Mouse (Mus musculus): ENCODE measurements around the gene Vmn2r117.
"Not testable (repeated sequence)": the region's sequence is repeated elsewhere in the genome, so short reads cannot be mapped to it uniquely, and the experiment has no call there.

Gene Vmn2r117

GRCm38 (mm10) chr17:23479599-23479998 lies at the start of gene Vmn2r117:
Gene Vmn2r117, minus strand, starts transcription at chr17:23479699.
- not testable (repeated sequence) for DNase-seq

DNA sequence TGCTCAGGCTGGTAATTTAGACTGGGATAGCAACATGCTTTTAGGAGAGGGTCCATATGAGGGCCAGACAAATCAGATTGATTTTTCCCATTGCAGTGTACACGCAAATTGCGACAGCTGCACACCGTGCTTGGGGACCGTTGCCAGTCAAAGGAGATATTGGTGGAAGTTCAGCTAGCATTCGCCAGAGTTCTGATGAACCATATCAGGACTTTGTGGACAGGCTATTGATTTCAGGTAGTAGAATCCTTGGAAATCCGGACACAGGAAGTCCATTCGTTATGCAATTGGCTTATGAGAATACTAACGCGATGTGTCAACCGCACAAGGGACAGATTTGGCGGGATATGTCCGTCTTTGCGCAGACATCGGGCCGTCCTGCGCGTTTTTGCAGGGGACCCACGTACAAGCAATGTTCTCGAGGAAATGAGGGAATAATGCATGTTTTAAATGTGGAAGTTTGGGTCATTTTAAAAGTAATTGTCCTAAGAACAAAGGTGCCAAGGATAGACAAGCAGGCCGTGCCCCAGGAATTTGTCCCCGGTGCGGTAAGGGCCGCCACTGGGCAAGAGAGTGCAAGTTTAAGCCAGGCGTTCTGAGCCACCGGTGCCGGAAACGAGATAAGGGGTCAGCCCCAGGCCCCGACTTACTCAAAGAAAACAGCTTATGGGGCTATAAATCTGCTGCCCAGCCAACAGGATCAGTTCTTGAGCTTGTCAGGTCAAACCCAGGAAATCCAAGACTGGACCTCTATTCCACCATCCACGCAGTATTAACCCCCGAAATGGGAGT lies 43.6 kb upstream of the Vmn2r117 start:
- not testable (repeated sequence) for DNase-seq

DNA sequence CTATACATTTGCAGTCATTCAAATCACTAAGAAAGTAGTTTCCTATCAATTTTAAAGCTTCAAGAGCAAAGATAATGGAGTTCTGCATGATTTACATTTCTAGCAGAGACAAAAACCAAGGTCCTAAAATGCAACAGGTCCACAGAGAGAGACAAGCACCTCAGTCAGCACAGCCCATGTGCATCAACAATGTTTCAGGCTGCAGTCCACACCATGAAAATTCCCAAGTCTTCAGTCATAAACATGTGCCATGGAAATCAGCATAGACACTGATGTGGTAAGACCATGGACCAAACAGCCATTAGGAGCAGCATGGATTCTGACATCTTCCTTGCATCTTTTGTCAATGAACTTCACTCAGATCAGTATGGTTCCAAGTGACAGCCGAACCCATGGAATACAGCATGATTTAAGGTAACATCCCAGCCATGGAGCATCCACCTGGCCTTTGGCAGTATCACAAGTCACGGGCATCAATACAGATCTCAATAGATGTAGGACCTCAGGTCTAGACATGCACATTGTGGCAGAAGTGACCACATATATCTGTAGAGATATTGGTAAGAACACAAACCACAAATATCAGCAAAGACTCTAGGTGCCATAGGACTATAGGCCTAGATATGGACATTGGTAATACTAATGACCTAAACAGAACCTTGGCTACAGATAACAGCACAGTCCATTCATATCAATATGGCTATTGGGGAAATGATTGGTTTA lies 39.4 kb upstream of the Vmn2r117 start:
- DNase-seq: no peak

DNA sequence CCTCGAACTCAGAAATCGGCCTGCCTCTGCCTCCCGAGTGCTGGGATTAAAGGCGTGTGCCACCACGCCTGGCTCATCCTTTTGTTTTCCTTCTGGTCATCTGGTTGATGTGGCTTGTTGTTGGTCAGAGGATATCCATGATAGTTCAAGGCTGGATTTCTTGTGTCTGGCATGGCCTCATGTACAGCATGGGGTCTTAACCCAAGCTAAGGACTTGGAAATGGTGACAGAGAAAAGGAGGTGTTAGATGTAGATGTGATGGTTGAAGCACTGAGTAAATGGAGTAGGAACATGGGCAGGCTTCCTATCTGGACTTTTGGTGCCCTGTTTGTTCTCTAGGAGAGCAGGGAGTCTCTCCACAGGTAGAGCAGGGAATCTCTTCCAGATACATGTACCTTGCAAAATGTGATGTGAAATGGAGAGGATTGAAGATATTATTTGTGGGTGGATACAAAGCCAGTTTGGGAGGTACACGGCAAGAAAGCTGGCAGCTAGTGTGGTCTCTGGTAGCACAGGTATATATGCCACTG lies 46.3 kb downstream of the Vmn2r117 start:
- DNase-seq: no peak

Data from thymus, postnatal 25 days (tissue).